Mouse (Mus musculus): Measurements from ENCODE around the gene Dmbt1. TPM values are rescaled to one million over a fixed set of nuclear protein-coding genes. Genes with fewer than 3 reads are reported as not detected.
A peak's percentile ranks its signal among the peaks of the same experiment; 100 is the strongest.
"Not testable (repeated sequence)": the region's sequence is repeated elsewhere in the genome, so short reads cannot be mapped to it uniquely, and the experiment has no call there.

Dmbt1 gene
- polyA plus RNA-seq, 1 experiment: 0.02 TPM

DNA sequence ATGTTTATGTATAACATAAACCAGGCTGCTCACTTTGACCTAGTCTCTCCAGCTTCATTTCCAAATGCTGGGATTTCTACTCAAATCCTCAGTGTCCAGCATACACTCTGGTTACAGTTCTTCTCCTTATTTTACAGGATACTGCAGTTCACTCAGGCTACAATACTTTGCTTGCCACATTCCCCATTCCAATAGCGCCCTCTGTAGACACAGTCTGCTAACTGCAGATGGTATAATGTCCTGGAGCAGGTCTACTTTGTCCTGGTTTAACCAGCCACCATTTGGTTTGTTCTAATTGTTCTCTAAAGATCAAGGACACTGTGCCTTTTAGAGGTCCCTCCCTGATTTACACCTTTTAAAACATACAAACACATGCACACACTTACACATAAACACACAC lies 44.1 kb downstream of the Dmbt1 start:
- Histone ChIP-seq H3K36me3 (ENCODE audit: control insufficient read depth, insufficient read depth, low read length) (no peaks in the 10 kb centered on the region), H3K4me3 (ENCODE audit: insufficient read depth, low read depth, low read length) (no peak overlapping the region), H3K27ac (ENCODE audit: insufficient read depth, low read depth, low read length) (no peak overlapping the region), H3K4me1 (ENCODE audit: control insufficient read depth, insufficient read depth, low read length) (no peaks in the 10 kb centered on the region), H3K27me3 (replicated peaks; ENCODE audit: control insufficient read depth, insufficient read depth, low read length) (no peaks in the 10 kb centered on the region)
- TF ChIP-seq CTCF (conservative IDR thresholded peaks at IDR 0.05; ENCODE audit: insufficient read depth, insufficient read length, low read depth, low read length): no peak
- TF ChIP-seq POLR2A (IDR thresholded peaks at IDR 0.05; ENCODE audit: low read depth, low read length): no peak
- DNase-seq: no peak
- WGBS: 0% methylated on average over 1 of the region's 1 CpGs

DNA sequence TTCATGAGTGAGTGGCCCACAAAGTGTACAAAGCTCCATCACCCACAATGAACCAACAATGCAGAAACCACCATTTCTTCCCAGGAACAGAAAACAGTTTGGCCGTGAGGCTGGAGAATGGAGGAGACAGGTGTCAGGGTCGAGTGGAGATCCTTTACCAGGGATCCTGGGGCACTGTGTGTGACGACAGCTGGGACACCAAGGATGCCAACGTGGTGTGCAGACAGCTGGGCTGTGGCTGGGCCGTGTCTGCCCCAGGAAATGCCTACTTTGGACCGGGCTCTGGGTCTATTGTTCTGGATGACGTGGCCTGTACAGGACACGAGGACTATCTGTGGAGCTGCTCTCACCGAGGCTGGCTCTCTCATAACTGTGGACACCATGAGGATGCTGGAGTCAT lies 50.5 kb downstream of the Dmbt1 start:
- H3K27ac ChIP-seq (ENCODE audit: insufficient read depth, low read depth, low read length); H3K27me3 ChIP-seq (replicated peaks; ENCODE audit: control insufficient read depth, insufficient read depth, low read length); DNase-seq; H3K36me3 ChIP-seq (ENCODE audit: control insufficient read depth, insufficient read depth, low read length); H3K4me3 ChIP-seq (ENCODE audit: insufficient read depth, low read depth, low read length); H3K4me1 ChIP-seq (ENCODE audit: control insufficient read depth, insufficient read depth, low read length): not testable (repeated sequence)
- 76% methylated on average over 9 of the region's 9 CpGs for WGBS

DNA sequence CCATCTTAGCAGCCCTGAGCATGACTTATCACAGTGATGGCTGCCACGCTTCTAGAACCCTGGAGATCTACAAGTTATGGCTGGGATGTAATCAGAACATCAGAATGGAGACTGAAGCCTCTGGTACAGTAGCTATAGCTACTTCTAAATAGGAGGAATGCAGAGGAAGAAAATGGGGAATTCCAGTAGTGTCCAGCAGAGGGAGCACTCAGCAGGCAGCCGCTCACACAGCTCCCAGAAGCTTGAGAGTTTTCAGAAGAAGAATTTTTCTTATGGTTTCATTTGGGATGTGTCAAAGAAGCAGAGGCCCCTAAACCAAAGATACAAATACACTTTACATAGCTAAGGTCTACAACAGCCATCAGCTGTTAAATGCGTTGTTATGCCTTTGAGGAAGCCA lies 80.6 kb downstream of the Dmbt1 start:
- TF ChIP-seq POLR2A (IDR thresholded peaks at IDR 0.05; ENCODE audit: low read depth, low read length): no peak
- TF ChIP-seq CTCF (conservative IDR thresholded peaks at IDR 0.05; ENCODE audit: insufficient read depth, insufficient read length, low read depth, low read length): peak; percentile 65
- H3K4me1 ChIP-seq (ENCODE audit: control insufficient read depth, insufficient read depth, low read length): no peaks in the 10 kb centered on the region
- 29% methylated on average over 3 of the region's 3 CpGs for WGBS
- no peaks in the 10 kb centered on the region for H3K36me3 ChIP-seq (ENCODE audit: control insufficient read depth, insufficient read depth, low read length)
- peak; percentile 46 for DNase-seq
- no peaks in the 10 kb centered on the region for H3K27me3 ChIP-seq (replicated peaks; ENCODE audit: control insufficient read depth, insufficient read depth, low read length)
- no peak overlapping the region for H3K27ac ChIP-seq (ENCODE audit: insufficient read depth, low read depth, low read length)
- no peak overlapping the region for H3K4me3 ChIP-seq (ENCODE audit: insufficient read depth, low read depth, low read length)

DNA sequence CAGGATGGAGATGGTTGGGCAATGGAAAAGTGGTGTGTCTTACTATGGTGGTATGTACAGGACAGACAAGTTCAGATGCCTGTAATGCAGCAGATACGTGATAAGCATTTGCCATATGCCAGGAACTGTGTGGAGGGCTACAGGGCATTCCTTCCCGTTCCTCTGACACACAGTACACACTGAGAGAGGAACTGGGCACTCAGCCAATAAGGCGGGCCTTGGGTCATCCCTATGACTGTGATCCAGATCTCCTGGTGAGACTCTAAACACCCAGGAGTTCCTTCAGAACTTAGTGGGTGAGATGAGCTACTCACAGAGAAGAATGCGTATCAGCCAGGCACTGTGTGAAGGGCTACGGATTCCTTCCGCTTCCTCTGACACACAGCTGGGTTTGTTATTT lies 81.8 kb downstream of the Dmbt1 start:
- Histone ChIP-seq H3K4me3 (ENCODE audit: insufficient read depth, low read depth, low read length) (no peak overlapping the region), H3K27ac (ENCODE audit: insufficient read depth, low read depth, low read length) (no peak overlapping the region), H3K27me3 (replicated peaks; ENCODE audit: control insufficient read depth, insufficient read depth, low read length) (no peaks in the 10 kb centered on the region), H3K36me3 (ENCODE audit: control insufficient read depth, insufficient read depth, low read length) (no peaks in the 10 kb centered on the region), H3K4me1 (ENCODE audit: control insufficient read depth, insufficient read depth, low read length) (no peaks in the 10 kb centered on the region)
- no peak for DNase-seq
- 67% methylated on average over 6 of the region's 6 CpGs for WGBS
- TF ChIP-seq CTCF (conservative IDR thresholded peaks at IDR 0.05; ENCODE audit: insufficient read depth, insufficient read length, low read depth, low read length) (no peak), POLR2A (IDR thresholded peaks at IDR 0.05; ENCODE audit: low read depth, low read length) (no peak)

DNA sequence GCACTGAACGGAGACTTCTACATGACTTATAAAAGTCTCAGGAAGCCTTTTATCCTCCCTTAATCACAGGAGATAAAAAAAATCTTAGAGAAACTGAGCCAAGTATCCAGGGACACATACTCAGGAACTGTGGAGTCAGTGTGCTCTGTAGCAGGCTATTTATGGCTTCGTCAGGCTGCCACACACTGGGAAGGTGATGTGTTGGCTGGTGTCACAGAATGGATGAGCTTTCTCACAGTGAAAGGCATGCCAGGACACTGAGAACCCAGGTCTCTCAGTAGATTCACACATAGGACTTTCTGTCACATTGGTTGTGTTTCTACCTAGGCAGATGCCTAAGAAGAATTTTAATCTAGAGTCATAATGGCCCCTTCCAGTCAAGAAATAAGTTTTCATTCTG lies 82.6 kb downstream of the Dmbt1 start:
- TF ChIP-seq POLR2A (IDR thresholded peaks at IDR 0.05; ENCODE audit: low read depth, low read length): no peak
- no peak for TF ChIP-seq CTCF (conservative IDR thresholded peaks at IDR 0.05; ENCODE audit: insufficient read depth, insufficient read length, low read depth, low read length)
- H3K4me1 ChIP-seq (ENCODE audit: control insufficient read depth, insufficient read depth, low read length): no peaks in the 10 kb centered on the region
- H3K27ac ChIP-seq (ENCODE audit: insufficient read depth, low read depth, low read length): no peak overlapping the region
- H3K27me3 ChIP-seq (replicated peaks; ENCODE audit: control insufficient read depth, insufficient read depth, low read length): no peaks in the 10 kb centered on the region
- no peak for DNase-seq
- no peak overlapping the region for H3K4me3 ChIP-seq (ENCODE audit: insufficient read depth, low read depth, low read length)
- WGBS: 69% methylated on average over 2 of the region's 2 CpGs
- H3K36me3 ChIP-seq (ENCODE audit: control insufficient read depth, insufficient read depth, low read length): no peaks in the 10 kb centered on the region

DNA sequence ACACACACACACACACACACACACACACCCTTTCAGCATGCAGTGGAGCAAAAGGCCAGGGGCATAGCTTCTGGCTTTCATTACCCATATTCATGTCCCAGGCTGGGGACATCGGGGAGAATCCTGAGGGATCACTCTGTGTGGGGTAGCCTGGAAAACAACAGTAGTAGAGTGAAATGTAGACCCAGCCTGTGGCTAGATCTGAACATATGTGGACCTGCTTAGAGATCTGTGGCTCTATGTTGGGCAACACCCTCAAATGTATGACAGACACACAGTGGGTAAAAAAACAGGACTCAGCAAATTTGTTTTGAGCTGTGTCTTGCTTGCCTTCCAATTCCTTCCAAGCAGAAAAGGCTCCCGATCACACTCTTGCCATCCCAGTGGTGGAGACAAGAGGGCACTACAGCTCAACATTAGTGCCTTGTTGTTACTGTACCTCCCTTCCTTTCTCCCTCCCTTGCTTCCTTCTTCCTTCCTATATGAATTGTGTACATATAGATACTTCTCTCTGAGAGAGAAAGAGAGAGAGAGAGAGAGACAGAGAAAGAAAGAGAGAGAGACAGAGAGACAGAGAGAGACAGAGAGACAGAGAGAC lies 90.5 kb downstream of the Dmbt1 start:
- no peak for DNase-seq
- TF ChIP-seq CTCF (conservative IDR thresholded peaks at IDR 0.05; ENCODE audit: insufficient read depth, insufficient read length, low read depth, low read length) (no peak), POLR2A (IDR thresholded peaks at IDR 0.05; ENCODE audit: low read depth, low read length) (no peak)
- Histone ChIP-seq H3K4me3 (ENCODE audit: insufficient read depth, low read depth, low read length) (no peak overlapping the region), H3K27ac (ENCODE audit: insufficient read depth, low read depth, low read length) (no peak overlapping the region), H3K36me3 (ENCODE audit: control insufficient read depth, insufficient read depth, low read length) (no peaks in the 10 kb centered on the region), H3K4me1 (ENCODE audit: control insufficient read depth, insufficient read depth, low read length) (no peaks in the 10 kb centered on the region), H3K27me3 (replicated peaks; ENCODE audit: control insufficient read depth, insufficient read depth, low read length) (no peaks in the 10 kb centered on the region)
- 90% methylated on average over 2 of the region's 2 CpGs for WGBS

DNA sequence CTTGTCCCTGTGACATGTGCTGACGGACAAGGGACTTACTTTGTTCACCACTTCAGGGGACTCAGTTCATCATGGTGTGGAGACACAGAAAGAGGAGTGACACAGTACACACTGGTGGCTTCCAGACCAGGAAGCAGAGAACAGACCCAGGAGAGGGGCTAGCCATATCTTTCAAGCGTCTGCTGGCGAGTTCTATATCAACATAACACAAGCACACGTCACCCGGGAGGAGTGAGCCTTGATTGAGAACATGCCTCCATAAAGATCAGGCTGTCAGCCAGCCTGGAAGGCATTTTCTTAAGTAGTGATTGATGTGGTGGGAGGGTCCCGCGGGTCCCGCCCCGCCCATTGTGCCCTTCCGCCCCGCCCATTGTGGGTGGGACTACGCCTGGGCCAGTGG lies 98.2 kb downstream of the Dmbt1 start:
- WGBS: 68% methylated on average over 12 of the region's 12 CpGs
- Histone ChIP-seq H3K27me3 (replicated peaks; ENCODE audit: control insufficient read depth, insufficient read depth, low read length) (no peaks in the 10 kb centered on the region; the same call in 1 of the 2 replicates), H3K36me3 (ENCODE audit: control insufficient read depth, insufficient read depth, low read length) (no peaks in the 10 kb centered on the region), H3K4me3 (ENCODE audit: insufficient read depth, low read depth, low read length) (no peak overlapping the region), H3K4me1 (ENCODE audit: control insufficient read depth, insufficient read depth, low read length) (no peaks in the 10 kb centered on the region), H3K27ac (ENCODE audit: insufficient read depth, low read depth, low read length) (no peak overlapping the region)
- DNase-seq: no peak
- TF ChIP-seq POLR2A (IDR thresholded peaks at IDR 0.05; ENCODE audit: low read depth, low read length): no peak
- TF ChIP-seq CTCF (conservative IDR thresholded peaks at IDR 0.05; ENCODE audit: insufficient read depth, insufficient read length, low read depth, low read length): no peak

DNA sequence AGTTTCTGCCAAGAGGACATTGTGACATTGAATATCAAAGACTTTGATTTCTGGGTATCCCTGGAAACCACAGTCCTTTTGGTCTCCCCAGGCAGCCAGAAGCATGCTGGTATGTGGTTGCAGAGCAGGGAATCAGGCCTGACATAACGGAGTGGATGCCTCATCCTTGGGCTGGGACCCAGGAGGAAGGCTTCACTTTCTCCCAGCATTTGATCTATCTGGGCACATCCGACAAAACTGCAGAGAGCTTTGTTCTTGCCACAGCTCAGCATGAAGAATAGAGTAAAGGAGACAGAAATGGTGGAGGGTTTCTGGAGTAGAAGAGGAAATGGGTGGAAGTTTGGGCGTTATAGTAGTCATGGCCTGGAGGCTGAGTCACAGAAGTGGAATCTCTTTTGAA lies 101.3 kb downstream of the Dmbt1 start:
- no peaks in the 10 kb centered on the region; the same call in 1 of the 2 replicates for H3K27me3 ChIP-seq (replicated peaks; ENCODE audit: control insufficient read depth, insufficient read depth, low read length)
- DNase-seq: no peak
- no peak overlapping the region for H3K27ac ChIP-seq (ENCODE audit: insufficient read depth, low read depth, low read length)
- WGBS: 79% methylated on average over 3 of the region's 3 CpGs
- no peak overlapping the region for H3K4me3 ChIP-seq (ENCODE audit: insufficient read depth, low read depth, low read length)
- no peaks in the 10 kb centered on the region for H3K36me3 ChIP-seq (ENCODE audit: control insufficient read depth, insufficient read depth, low read length)
- H3K4me1 ChIP-seq (ENCODE audit: control insufficient read depth, insufficient read depth, low read length): no peaks in the 10 kb centered on the region
- TF ChIP-seq CTCF (conservative IDR thresholded peaks at IDR 0.05; ENCODE audit: insufficient read depth, insufficient read length, low read depth, low read length) (no peak), POLR2A (IDR thresholded peaks at IDR 0.05; ENCODE audit: low read depth, low read length) (no peak)

Data from kidney, adult 2 months (tissue).